Mouse (Mus musculus): Measurements from ENCODE around the gene Sh3rf1. TPM values are rescaled to one million over a fixed set of nuclear protein-coding genes. Genes with fewer than 3 reads are reported as not detected.

Sh3rf1 gene
- polyA plus RNA-seq, 1 experiment from 2014 or later, result 28.8 TPM

DNA sequence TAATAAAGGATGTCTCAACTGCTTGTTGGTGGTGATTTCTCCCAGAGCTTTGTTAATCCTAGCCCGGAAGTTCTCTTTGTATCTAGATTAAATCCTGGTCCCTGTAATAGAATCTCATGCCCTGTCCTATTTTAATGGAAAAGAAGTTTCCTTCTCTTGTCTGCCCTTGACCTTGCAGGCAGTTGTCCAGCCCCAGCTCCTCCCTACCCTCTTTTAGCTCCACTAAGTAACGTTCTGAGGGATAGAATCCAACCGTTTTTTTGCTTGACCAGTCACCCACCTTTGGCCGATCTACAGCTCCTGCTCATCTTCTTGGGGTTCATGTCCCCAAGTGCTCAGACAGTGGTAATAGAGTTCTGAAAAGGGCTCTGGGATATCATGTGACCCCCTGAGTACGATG is 19.8 kb downstream of the Sh3rf1 start:
- DNase-seq (ENCODE audit: low spot score) (no peak), ATAC-seq (replicated peaks; ENCODE audit: low FRiP score) (no peak)
- no peak overlapping the region for H3K4me3 ChIP-seq (ENCODE audit: low read depth, low read length)
- WGBS, result 89% methylated on average over 5 of the region's 5 CpGs
- peaks cover 3% of the 10 kb centered on the region; the same call in 1 of the 2 replicates for H3K9me3 ChIP-seq (ENCODE audit: control insufficient read depth, low read length)
- 0 out of 2 replicates have a peak, but pooled peaks cover 3% of the 10 kb centered on the region for H3K36me3 ChIP-seq (ENCODE audit: control insufficient read depth, insufficient read depth, low read length)
- no peak overlapping the region for H3K9ac ChIP-seq (ENCODE audit: low read length)
- no peak overlapping the region for H3K27ac ChIP-seq (ENCODE audit: low read depth, low read length)
- H3K27me3 ChIP-seq (ENCODE audit: control insufficient read depth, insufficient read depth, low read length), result no peaks in the 10 kb centered on the region
- H3K4me1 ChIP-seq (replicated peaks; ENCODE audit: control insufficient read depth, insufficient read depth, low read length), result peaks cover 8% of the 10 kb centered on the region; the same call in 1 of the 2 replicates
- no peak overlapping the region for H3K4me2 ChIP-seq (ENCODE audit: low read depth, low read length, severe bottlenecking)

DNA sequence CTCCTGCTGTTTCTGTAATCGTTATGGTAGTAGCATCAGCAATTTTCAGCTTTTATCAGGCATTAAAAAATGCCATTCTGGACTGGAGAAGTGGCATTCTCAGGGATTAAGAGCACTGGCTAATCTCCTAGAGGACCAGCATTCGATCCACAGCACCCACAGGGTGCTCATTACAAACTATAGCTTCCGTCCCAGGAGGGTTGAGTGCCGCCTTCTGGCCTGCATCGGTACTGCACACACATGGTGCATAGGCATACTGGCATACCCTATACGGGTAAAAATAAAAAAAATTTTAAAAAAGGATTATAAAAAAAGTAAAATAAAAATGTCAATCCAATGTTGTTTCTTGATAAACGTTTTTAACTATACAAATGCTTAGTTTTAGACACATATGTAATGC is 20.5 kb downstream of the Sh3rf1 start:
- no peak overlapping the region for H3K27ac ChIP-seq (ENCODE audit: low read depth, low read length)
- H3K4me1 ChIP-seq (replicated peaks; ENCODE audit: control insufficient read depth, insufficient read depth, low read length), result peaks cover 8% of the 10 kb centered on the region; the same call in 1 of the 2 replicates
- H3K36me3 ChIP-seq (ENCODE audit: control insufficient read depth, insufficient read depth, low read length), result 0 out of 2 replicates have a peak, but pooled peaks cover 3% of the 10 kb centered on the region
- no peak overlapping the region for H3K9ac ChIP-seq (ENCODE audit: low read length)
- WGBS, result 94% methylated on average over 7 of the region's 7 CpGs
- DNase-seq (ENCODE audit: low spot score) (no peak), ATAC-seq (replicated peaks; ENCODE audit: low FRiP score) (no peak)
- no peak overlapping the region for H3K4me3 ChIP-seq (ENCODE audit: low read depth, low read length)
- H3K4me2 ChIP-seq (ENCODE audit: low read depth, low read length, severe bottlenecking), result no peak overlapping the region
- H3K9me3 ChIP-seq (ENCODE audit: control insufficient read depth, low read length), result peaks cover 3% of the 10 kb centered on the region; the same call in 1 of the 2 replicates
- H3K27me3 ChIP-seq (ENCODE audit: control insufficient read depth, insufficient read depth, low read length), result no peaks in the 10 kb centered on the region

DNA sequence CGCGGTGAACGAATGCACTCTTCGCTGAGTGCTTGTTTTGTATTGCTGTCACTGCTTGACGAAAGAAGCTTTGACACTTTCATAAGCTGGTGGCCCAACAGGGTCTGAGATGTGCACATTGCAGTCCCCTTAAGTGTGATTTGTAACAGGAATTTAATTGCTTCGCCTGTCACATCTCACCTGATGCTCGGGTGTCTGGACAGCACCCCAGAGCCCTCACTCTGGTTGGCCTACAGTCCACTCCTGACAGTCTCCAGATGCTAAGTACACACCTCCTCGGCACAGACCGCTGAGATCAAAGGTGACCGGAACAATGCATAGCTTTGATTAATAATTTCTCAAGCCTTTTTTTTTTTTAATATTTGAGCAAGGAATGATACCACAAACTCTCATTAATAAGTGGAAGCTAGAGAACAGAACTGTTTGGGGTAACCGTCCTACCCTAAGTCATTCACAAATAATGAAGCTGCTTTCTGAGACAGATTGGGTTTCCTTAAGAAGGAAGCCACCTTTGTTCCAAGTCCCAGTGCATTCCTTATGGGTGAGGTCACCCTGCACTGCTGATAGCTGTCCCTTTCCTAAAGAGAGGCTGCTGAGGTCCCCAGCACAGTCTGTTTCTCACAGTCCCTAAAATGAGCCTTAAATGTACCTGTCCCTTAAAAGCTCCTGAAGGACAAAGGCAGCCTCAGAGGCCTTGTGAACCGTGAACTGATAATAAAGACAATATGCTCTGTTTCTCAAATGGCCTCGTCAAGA is 23.8 kb downstream of the Sh3rf1 start:
- Histone ChIP-seq H3K4me1 (replicated peaks; ENCODE audit: control insufficient read depth, insufficient read depth, low read length) (peaks cover 8% of the 10 kb centered on the region; the same call in 1 of the 2 replicates), H3K9ac (ENCODE audit: low read length) (no peak overlapping the region), H3K9me3 (ENCODE audit: control insufficient read depth, low read length) (peaks cover 1% of the 10 kb centered on the region; the same call in 1 of the 2 replicates), H3K36me3 (ENCODE audit: control insufficient read depth, insufficient read depth, low read length) (0 out of 2 replicates have a peak, but pooled peaks cover under 1% of the 10 kb centered on the region), H3K27me3 (ENCODE audit: control insufficient read depth, insufficient read depth, low read length) (no peaks in the 10 kb centered on the region), H3K4me3 (ENCODE audit: low read depth, low read length) (no peak overlapping the region), H3K27ac (ENCODE audit: low read depth, low read length) (peak overlapping the region; percentile 32), H3K4me2 (ENCODE audit: low read depth, low read length, severe bottlenecking) (no peak overlapping the region)
- DNase-seq (ENCODE audit: low spot score), result no peak
- ATAC-seq (replicated peaks; ENCODE audit: low FRiP score), result peak; percentile 84
- WGBS, result 36% methylated on average over 13 of the region's 13 CpGs

DNA sequence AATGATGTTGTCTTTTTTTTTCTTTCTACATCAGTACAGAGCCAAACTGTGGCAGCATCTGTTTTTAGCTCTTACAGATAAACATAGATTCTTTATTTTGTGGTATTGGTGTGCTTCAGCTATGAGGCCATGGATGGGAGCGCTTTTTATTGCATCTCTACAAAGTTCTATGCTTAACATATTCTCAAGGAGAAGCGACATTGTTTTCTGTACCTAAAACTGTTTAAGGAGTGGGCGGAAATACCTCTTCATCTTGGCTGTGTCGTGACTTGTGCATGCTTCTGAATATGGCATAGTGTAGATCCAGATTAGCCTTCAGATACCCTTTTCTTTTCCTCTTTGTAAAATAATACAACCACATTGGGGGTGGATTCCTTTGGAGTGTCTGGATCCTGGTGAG is 25.8 kb downstream of the Sh3rf1 start:
- whole genome bisulfite sequencing, result 90% methylated on average over 4 of the region's 4 CpGs
- DNase-seq (ENCODE audit: low spot score) (no peak), ATAC-seq (replicated peaks; ENCODE audit: low FRiP score) (no peak)
- Histone ChIP-seq H3K36me3 (ENCODE audit: control insufficient read depth, insufficient read depth, low read length) (no peaks in the 10 kb centered on the region), H3K4me3 (ENCODE audit: low read depth, low read length) (no peak overlapping the region), H3K9me3 (ENCODE audit: control insufficient read depth, low read length) (no peaks in the 10 kb centered on the region; the same call in 1 of the 2 replicates), H3K27ac (ENCODE audit: low read depth, low read length) (no peak overlapping the region), H3K9ac (ENCODE audit: low read length) (no peak overlapping the region), H3K27me3 (ENCODE audit: control insufficient read depth, insufficient read depth, low read length) (no peaks in the 10 kb centered on the region), H3K4me2 (ENCODE audit: low read depth, low read length, severe bottlenecking) (no peak overlapping the region), H3K4me1 (replicated peaks; ENCODE audit: control insufficient read depth, insufficient read depth, low read length) (peaks cover 8% of the 10 kb centered on the region; the same call in 1 of the 2 replicates)

DNA sequence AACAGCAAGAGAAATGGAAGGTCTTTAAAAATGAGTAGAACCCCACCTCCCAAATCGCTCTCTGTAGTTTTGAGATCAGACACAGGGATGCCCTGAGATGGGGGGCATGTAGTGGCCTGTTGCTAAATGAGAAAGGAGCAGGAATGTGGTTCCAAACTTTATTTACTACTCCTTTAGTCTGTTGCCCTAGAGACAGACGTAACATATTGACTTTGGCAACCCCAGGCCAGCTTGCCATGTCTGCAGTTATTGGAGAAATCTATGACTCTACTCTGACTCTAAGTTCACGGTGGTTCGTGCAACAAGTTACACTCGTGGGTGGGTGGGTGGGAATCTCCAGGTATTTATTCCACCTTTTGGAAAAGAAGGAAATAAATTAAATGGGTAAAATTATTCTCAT is 30.5 kb downstream of the Sh3rf1 start:
- H3K4me3 ChIP-seq (ENCODE audit: low read depth, low read length), result no peak overlapping the region
- no peaks in the 10 kb centered on the region for H3K27me3 ChIP-seq (ENCODE audit: control insufficient read depth, insufficient read depth, low read length)
- DNase-seq (ENCODE audit: low spot score) (no peak), ATAC-seq (replicated peaks; ENCODE audit: low FRiP score) (no peak)
- WGBS, result 88% methylated on average over 5 of the region's 5 CpGs
- H3K27ac ChIP-seq (ENCODE audit: low read depth, low read length), result no peak overlapping the region
- H3K9ac ChIP-seq (ENCODE audit: low read length), result no peak overlapping the region
- no peaks in the 10 kb centered on the region; the same call in 1 of the 2 replicates for H3K9me3 ChIP-seq (ENCODE audit: control insufficient read depth, low read length)
- no peak overlapping the region for H3K4me2 ChIP-seq (ENCODE audit: low read depth, low read length, severe bottlenecking)
- H3K4me1 ChIP-seq (replicated peaks; ENCODE audit: control insufficient read depth, insufficient read depth, low read length), result no peaks in the 10 kb centered on the region
- no peaks in the 10 kb centered on the region for H3K36me3 ChIP-seq (ENCODE audit: control insufficient read depth, insufficient read depth, low read length)

DNA sequence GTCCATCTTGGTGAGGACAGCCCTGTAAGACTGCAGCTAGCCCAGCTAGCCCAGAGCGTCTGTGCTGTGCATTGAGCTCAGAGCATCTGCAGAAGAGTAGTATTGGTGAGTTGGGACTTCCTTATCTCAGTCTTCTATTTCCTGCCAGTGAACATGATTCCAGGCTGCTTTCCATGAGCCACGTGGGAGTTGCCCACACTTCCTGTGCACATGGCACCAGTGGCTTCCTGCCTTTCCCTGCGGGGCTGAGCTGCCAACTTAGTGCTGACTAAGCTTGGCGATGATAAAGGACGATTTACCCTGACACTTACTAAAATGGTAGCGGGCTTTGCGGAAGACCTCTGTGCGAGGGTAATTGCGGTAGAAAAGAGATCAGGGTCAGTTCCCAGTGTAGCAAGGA is 35.2 kb downstream of the Sh3rf1 start:
- H3K9me3 ChIP-seq (ENCODE audit: control insufficient read depth, low read length), result no peaks in the 10 kb centered on the region
- no peak overlapping the region for H3K27ac ChIP-seq (ENCODE audit: low read depth, low read length)
- H3K4me2 ChIP-seq (ENCODE audit: low read depth, low read length, severe bottlenecking), result no peak overlapping the region
- no peaks in the 10 kb centered on the region for H3K36me3 ChIP-seq (ENCODE audit: control insufficient read depth, insufficient read depth, low read length)
- no peak overlapping the region for H3K4me3 ChIP-seq (ENCODE audit: low read depth, low read length)
- ATAC-seq (replicated peaks; ENCODE audit: low FRiP score) (no peak), DNase-seq (ENCODE audit: low spot score) (no peak)
- WGBS, result 93% methylated on average over 9 of the region's 9 CpGs
- no peaks in the 10 kb centered on the region for H3K4me1 ChIP-seq (replicated peaks; ENCODE audit: control insufficient read depth, insufficient read depth, low read length)
- H3K9ac ChIP-seq (ENCODE audit: low read length), result no peak overlapping the region
- H3K27me3 ChIP-seq (ENCODE audit: control insufficient read depth, insufficient read depth, low read length), result no peaks in the 10 kb centered on the region

DNA sequence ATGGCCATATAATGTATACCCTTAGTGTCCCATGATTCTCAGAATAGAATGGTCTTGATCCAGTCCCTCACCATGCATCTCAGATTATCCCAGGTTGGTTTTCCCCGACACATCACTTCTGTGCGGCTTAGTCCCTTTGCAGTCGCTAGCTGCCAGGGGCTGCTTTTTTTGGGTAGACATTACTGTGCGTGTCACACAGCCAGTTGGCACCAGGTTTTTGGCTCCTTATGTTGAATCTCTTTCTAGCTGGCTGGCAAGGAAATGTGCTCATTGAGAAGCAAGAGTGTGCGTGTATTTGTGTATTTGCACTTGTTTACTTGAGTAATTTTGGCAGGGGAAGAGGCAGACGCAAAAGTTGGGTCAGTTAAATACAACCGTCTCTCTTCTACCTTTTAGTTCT is 35.9 kb downstream of the Sh3rf1 start:
- Histone ChIP-seq H3K27me3 (ENCODE audit: control insufficient read depth, insufficient read depth, low read length) (no peaks in the 10 kb centered on the region), H3K4me1 (replicated peaks; ENCODE audit: control insufficient read depth, insufficient read depth, low read length) (no peaks in the 10 kb centered on the region), H3K4me2 (ENCODE audit: low read depth, low read length, severe bottlenecking) (no peak overlapping the region), H3K36me3 (ENCODE audit: control insufficient read depth, insufficient read depth, low read length) (no peaks in the 10 kb centered on the region), H3K9me3 (ENCODE audit: control insufficient read depth, low read length) (no peaks in the 10 kb centered on the region), H3K9ac (ENCODE audit: low read length) (no peak overlapping the region), H3K27ac (ENCODE audit: low read depth, low read length) (no peak overlapping the region), H3K4me3 (ENCODE audit: low read depth, low read length) (no peak overlapping the region)
- no peak for ATAC-seq (replicated peaks; ENCODE audit: low FRiP score)
- DNase-seq (ENCODE audit: low spot score), result no peak
- 93% methylated on average over 7 of the region's 7 CpGs for WGBS

DNA sequence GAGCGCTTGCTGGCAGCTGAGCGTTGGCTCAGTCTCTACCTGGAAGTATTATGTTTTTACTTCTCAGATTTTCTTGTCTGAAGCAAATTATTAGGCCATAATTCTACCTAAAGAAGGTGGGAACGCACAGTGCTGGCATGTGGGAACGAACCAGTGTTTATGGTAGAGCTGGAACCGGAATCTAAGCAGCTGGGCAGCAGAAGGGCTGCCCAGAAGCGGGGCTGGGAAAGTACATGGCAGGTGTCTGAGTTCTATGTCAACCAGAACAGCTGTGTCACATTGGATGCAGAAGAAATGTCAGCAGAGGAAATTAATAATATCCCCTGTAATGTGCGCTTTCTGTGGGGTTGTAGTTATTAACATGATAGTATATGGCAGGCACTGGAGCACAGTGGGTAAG is 36.9 kb downstream of the Sh3rf1 start:
- ATAC-seq (replicated peaks; ENCODE audit: low FRiP score), result no peak
- H3K4me1 ChIP-seq (replicated peaks; ENCODE audit: control insufficient read depth, insufficient read depth, low read length), result no peaks in the 10 kb centered on the region
- H3K9ac ChIP-seq (ENCODE audit: low read length), result no peak overlapping the region
- H3K36me3 ChIP-seq (ENCODE audit: control insufficient read depth, insufficient read depth, low read length), result no peaks in the 10 kb centered on the region
- 93% methylated on average over 7 of the region's 7 CpGs for WGBS
- no peak overlapping the region for H3K4me2 ChIP-seq (ENCODE audit: low read depth, low read length, severe bottlenecking)
- H3K27ac ChIP-seq (ENCODE audit: low read depth, low read length), result no peak overlapping the region
- no peak for DNase-seq (ENCODE audit: low spot score)
- no peaks in the 10 kb centered on the region for H3K27me3 ChIP-seq (ENCODE audit: control insufficient read depth, insufficient read depth, low read length)
- H3K9me3 ChIP-seq (ENCODE audit: control insufficient read depth, low read length), result no peaks in the 10 kb centered on the region
- H3K4me3 ChIP-seq (ENCODE audit: low read depth, low read length), result no peak overlapping the region

DNA sequence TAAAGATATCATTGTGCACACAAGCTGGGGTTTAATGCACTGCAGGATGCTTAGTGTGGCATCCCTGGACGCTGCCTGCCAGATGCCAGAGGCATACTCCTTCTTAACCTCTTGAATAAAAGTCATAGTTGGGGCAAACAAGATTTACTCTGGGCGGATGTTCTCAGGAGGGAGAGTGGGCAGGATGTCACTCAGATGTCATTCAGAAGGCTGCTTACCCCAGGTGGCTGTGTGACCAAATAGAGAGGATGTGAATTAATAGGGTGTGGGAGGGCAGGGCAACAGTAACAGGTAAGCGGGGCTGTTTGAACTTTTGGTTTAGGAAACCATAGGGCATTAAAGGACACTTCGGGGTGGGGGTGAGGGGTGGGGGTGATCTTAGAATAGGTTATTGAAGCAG is 37.7 kb downstream of the Sh3rf1 start:
- no peaks in the 10 kb centered on the region for H3K4me1 ChIP-seq (replicated peaks; ENCODE audit: control insufficient read depth, insufficient read depth, low read length)
- no peaks in the 10 kb centered on the region for H3K36me3 ChIP-seq (ENCODE audit: control insufficient read depth, insufficient read depth, low read length)
- H3K9me3 ChIP-seq (ENCODE audit: control insufficient read depth, low read length), result no peaks in the 10 kb centered on the region
- no peaks in the 10 kb centered on the region for H3K27me3 ChIP-seq (ENCODE audit: control insufficient read depth, insufficient read depth, low read length)
- ATAC-seq (replicated peaks; ENCODE audit: low FRiP score) (no peak), DNase-seq (ENCODE audit: low spot score) (no peak)
- H3K4me2 ChIP-seq (ENCODE audit: low read depth, low read length, severe bottlenecking), result no peak overlapping the region
- H3K4me3 ChIP-seq (ENCODE audit: low read depth, low read length), result no peak overlapping the region
- WGBS, result 67% methylated on average over 4 of the region's 4 CpGs
- H3K27ac ChIP-seq (ENCODE audit: low read depth, low read length), result no peak overlapping the region
- H3K9ac ChIP-seq (ENCODE audit: low read length), result no peak overlapping the region
